Comparison of ENCODE assay signal across 16 mouse cellular contexts in the genomic region with DNA sequence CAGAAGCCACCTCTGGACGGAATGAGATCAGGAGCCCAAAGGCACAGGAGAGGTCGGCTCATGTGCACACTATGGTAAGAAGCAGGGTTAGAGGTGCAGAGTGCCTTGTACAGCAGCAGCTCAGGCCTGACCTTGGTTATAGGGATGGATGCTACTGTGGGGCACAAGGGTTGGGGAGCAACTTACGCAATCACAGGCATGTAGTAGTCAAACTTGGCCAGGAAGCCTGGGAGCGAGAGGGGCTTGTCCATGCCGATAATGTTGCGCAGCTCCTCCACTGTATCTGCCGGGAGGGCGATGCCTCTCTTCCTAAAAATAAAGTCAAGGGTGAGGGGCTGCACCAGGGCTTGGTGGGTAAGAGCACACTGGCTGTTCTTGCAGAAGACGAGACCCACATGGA.
"Had no signal": no experiment of that assay in that cellular context is flagged by ENCODE, and none has a peak within 500 bp of the region (broad histone marks: within the 10 kb centered on the region; RNA-seq: fewer than 3 reads in every experiment).

No protein-coding gene starts in this region.

- H3K9me3 ChIP-seq: kidney, embryonic 15.5 days; limb, embryonic 10.5 days; limb, embryonic 13.5 days; liver, embryonic 13.5 days; megakaryocyte, embryonic 14.5 days; midbrain, embryonic 10.5 days; midbrain, embryonic 13.5 days had no signal

- ATAC-seq: midbrain, embryonic 13.5 days; midbrain, embryonic 16.5 days had no signal

- H3K27me3 ChIP-seq: kidney, embryonic 15.5 days; limb, embryonic 13.5 days; liver, embryonic 13.5 days; megakaryocyte, embryonic 14.5 days; midbrain, embryonic 13.5 days had no signal

- DNase-seq: layer of hippocampus, adult 9-11 months; liver; liver, embryonic 13.5 days; liver, postnatal 0 days; thymus, adult 18-20 months; thymus, postnatal 4 days had no signal

- H3K4me2 ChIP-seq: kidney, embryonic 15.5 days; limb, embryonic 13.5 days; liver, embryonic 13.5 days; lung, embryonic 14.5 days; midbrain, embryonic 13.5 days had no signal

- H3K9ac ChIP-seq: kidney, embryonic 15.5 days; limb, embryonic 13.5 days; liver, embryonic 13.5 days; liver, postnatal 0 days; lung, embryonic 14.5 days; midbrain, embryonic 13.5 days had no signal

- H3K4me3 ChIP-seq: kidney, embryonic 15.5 days; layer of hippocampus, adult 2 months; limb, embryonic 10.5 days; limb, embryonic 13.5 days; liver, embryonic 13.5 days; megakaryocyte, embryonic 14.5 days; midbrain, embryonic 10.5 days; midbrain, embryonic 13.5 days had no signal

- H3K27ac ChIP-seq: kidney, embryonic 15.5 days; layer of hippocampus, adult 2 months; limb, embryonic 10.5 days; limb, embryonic 13.5 days; liver, embryonic 13.5 days; macrophage; midbrain, embryonic 10.5 days; midbrain, embryonic 13.5 days had no signal

- H3K4me1 ChIP-seq: limb, embryonic 10.5 days; limb, embryonic 13.5 days; midbrain, embryonic 10.5 days; midbrain, embryonic 13.5 days had no signal
